Mouse (Mus musculus): ENCODE data around the gene Tjap1.

Gene Tjap1

DNA sequence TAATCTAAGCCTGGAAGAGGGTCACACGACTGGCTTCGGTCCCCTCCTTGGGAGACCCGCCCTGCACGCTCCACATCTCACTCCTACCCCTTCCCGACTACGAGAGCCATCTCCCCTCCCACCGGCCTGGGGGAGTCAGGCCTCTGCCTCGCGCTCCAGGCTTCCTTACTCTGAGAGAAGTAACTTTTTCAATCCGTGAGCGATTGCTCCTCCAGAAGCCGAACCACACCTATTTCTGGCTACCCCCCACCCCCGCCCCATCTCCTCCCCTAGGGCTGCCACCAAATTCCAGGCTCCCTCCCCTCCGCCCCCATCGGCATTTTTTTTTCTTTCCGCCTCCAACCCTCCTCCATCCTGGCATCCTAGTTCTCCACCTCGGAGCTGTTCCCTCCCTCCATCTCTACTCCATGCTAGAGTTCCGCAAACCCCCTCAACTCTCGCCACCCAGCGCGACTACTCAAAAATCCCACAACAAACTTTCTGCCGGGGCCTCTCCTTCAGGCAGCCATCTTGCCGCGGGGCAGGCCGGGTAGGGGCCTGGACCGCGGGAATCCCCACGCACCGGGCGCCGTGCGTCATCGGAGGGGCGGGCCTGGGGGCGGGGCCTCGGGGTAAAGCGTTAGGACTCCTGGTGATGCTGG is at the start of gene Tjap1:
Tjap1 (minus strand) TSS at position 544 of the 641 bp plus-strand sequence.
- peak; percentile 94 for DNase-seq (ENCODE audit: low spot score)

DNA sequence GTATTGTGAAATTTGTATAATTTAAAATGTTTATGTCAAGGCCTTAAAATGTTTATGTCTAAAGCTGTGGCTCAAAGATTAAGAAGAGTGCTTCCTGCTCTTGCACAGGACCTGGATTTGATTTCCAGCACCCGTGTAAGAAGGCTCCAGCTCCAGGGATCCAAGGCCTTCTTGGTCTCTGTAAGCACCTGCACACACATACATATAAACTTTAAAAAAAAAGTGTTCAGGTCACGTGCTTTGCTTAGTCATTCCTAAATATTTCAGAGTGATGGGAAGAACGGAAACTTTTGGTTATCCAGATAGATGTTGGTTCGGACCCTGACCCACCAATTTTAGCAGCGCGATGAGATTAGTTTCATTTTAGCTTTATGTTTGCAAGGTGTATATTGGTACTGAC is 45.9 kb upstream of the Tjap1 start:
- DNase-seq (ENCODE audit: low spot score), result no peak

DNA sequence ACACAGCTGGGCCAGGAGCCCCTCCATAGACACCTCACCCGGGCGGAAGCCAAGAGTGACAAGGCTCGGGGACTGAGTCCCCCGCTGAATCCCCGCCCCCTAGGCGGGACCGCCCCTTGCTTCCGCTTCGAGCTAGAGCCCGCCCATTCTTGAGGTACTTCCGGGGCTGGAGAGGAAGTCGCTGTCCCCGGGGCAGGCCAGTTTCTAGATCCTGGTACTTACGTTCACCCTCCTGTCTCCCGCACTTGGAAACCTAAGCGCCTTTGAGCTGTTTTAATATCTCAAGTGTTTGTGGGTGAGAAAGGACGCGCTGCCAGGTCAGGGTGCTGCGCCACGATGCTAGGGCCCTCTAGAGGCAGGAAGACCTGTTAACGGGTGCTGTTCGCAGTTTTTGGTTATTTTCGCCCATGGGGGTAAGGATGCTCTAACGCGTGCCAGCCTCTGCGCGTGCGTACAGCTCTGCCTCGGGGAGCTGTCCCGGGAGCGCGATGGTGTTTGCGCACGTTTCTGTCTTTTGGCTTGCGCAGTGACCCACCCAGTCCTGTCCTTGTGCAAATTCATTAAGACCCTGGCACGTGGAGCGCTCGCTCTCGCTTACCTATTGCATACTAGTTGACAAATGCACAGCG is 45.2 kb upstream of the Tjap1 start, which contains the start of gene Abcc10:
Abcc10 (minus strand) TSS at position 447 of the 629 bp plus-strand sequence.
- DNase-seq (ENCODE audit: low spot score), result peak; percentile 96

DNA sequence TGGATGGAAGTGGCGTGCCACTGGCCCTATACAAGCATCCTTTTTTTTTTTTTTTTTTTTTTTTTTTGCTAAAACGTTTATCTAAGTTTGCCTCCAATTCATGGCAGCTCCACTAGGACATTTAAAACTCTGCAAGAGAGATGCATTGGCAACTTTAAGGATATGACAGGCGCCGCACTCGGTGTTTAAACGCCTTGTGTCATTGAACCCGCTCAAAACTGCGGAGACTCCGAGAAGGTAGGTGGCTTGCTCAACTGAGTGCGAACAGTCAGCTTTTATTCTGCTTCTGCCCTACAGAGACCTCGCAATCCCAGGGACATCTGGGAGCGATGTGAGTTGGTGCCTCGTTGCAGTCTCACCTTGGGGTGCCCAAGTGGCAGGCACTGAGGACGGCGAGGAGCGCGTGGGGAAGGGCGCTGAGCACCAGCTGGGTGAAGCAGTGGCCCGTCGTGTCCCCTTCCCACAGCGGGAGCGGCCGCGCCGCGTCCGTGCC is 44.6 kb upstream of the Tjap1 start:
- no peak for DNase-seq (ENCODE audit: low spot score)

DNA sequence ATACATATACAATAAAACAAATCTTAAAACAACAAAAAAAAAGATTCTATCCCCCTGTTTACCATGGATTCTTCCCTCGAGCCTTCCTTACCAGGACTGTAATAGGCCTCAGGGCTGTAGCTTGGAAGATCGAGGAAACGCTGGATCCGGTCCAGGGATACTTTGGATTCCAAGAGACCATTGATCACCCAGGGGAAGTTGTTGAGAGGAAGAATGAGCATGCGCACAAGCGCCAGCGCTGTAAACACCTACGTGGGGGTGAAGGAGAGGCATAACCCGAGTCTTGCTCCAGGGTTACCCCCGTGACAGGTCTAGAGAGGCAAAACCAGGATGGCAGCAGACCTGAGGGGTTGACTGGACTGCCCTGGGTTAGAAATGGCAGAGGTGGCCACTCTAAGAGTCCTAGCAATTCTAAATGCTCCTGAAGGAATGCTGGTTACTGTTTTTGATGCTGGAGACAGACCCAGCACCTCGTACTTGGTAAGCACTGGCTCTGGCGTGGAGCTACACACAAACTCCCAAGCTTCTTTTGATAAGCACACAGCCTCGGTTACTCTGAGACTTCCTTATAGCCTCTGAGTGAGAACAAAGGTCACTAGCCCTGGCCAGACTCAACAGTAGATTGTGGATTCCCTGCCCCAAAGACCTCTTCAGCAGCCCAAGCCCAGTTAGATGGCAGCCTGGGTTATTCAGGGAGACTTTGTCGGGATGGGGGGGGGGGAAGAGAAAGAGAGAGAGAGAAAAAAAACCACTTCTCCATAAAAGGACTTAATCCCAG is 39.4 kb upstream of the Tjap1 start:
- DNase-seq (ENCODE audit: low spot score), result no peak

DNA sequence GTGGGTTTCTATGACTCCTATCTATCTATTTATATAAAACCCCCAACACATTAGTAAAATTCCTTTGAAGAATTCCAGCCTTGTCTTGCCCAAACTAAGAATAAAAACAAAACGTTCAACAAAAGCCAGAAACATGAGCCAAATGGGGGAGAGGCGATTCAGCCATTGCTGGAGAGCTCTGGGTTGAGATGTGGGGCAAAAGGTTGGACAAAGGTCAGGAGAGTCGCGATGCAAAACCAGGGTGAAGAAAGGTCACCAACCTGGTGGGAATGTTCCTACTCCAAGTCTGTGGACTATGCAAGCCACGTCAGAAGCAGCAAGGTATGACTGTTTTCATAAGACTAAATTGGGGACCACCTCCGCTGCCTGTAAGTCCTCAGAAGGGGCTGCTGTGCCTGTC is 37.7 kb upstream of the Tjap1 start:
- no peak for DNase-seq (ENCODE audit: low spot score)

DNA sequence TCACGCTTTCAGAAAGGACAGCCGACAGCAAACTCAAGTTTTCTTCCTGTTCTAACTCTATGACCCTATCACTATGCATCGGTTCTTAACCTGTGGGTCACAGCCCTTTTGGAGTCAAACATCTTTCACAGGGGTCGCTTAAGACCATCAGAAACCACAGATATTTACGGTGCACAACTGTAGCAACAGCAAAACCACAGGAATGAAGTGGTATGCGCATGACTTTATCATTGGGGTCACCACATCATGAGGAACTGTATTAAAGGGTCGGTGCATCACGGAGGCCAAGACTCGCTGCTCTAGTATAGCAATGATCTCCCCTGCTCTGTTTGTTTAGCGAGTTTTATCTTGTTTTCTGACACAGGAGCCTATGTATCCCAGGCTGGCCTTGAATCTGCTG is 33.0 kb upstream of the Tjap1 start:
- no peak for DNase-seq (ENCODE audit: low spot score)

DNA sequence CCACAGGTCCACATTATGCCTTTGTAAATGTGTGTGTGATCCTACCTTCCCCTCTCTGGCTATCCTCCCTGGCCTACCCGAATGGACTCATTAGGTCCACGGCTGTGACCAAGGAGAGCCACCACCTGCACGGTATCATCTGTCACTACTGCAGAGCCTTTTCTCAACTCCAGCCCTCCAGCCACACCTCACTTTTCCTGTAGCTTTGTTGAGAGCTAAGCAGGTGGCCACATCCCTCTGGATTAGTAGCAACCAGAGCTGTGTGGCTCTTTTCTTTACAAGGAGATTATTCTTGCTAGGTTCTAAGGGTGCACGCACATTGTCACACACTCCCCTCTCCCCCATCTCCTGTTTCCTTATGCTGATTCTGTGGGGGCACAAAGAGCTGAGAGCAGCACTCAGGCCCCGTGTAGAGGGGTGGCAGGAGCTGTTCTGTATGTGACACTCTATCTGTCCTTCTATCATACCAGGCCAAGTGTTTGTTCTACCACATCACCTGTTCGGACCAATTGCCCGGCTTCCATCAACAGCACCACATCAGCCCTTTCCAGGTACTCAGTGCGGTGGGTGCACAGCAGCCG is 30.4 kb upstream of the Tjap1 start:
- DNase-seq (ENCODE audit: low spot score), result no peak

DNA sequence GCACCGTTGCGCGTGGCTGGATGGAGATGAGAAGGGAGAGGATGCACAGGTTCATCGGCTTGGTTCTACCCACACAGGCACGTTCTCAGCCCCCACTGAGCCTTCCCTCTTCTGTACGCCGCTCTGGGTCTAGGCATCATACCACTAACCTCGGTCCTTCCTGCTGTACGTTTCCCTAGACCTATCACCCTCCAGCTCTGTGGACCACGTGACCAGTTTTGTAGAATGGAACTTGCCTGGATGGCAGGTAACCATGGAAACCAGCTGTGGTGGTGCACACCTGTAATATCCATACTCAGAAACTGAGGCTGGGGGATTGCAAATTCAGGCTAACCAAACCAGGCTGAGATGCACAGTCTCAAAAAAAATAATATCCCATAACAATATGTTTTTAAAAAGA is 27.7 kb upstream of the Tjap1 start:
- DNase-seq (ENCODE audit: low spot score), result no peak

DNA sequence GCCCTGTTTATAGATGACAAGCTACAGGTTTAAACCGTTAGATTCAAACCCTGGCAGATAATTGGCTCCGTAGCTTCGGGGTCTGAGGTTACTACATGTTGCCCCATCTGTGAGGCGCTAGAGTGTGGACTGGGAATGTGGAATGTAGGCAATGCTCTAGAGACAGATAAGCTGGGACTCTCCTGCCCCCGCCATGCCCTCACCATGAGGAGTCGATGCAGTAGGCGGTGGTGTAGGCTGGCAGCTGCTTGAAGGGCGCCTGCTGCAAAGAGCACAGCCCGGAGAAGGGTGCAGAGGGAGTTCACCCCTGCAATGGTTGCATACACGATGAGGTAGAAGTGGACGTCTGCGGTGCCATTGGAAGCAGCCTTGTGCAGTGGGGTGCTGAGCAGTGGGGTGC is 27.0 kb upstream of the Tjap1 start:
- no peak for DNase-seq (ENCODE audit: low spot score)

DNA sequence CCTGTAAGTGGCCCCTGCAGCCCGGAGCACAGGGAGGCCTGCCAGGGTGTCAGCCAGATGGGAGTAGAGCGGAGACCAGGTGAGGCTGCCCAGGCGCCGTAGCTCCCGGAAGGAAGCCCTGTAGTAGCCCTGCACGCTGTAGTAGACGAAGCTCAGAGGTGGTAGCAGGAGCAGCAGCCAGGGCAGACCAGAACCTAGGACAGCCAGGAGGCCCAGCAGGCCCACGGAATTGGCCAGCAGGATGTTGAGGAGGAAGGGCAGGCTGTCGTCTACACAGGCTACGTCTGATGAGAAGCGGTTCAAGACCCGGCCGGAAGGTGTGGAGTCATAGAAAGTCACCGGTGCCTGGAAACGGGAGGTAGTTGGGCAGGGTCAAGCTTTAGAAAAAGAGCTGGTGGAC is 24.1 kb upstream of the Tjap1 start:
- no peak for DNase-seq (ENCODE audit: low spot score)

DNA sequence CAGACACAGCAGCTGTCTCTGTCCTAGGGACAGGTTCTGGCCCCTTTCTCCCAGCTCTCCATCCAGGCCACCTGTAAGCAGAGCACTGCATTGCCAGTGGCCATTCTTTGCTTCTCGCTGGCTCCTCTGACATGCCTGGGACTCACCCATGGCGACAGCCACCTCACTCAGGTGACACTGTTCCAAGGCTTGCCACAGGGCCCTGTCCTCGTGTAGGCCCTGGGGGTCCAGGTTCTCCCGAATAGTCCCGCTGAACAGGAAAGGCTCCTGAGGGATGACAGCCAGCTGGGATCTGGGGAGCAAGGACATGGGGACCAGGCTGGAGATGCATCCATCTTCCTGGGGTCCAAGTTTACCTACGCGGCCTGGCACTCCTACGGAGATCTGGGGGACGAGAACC is 21.4 kb upstream of the Tjap1 start:
- no peak for DNase-seq (ENCODE audit: low spot score)

DNA sequence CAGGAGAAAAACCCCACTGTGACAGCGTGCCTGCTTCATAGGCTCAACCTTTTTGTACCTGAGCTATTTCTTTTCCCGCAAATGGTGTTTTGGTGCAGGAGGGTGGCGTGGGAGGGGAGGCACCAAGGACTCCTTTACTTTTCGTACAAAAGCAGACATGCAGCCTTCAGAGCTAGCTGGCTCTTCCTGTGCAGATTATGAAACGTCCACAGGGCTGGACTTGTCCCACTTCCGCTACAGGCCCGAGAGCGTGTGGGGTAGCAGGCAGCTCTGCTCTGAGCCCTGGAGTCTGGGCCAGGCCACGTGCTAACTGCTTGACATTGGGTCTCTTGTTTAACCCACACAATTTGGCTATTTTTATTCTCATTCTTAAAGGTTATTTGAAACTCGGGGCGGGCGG is 19.1 kb upstream of the Tjap1 start:
- no peak for DNase-seq (ENCODE audit: low spot score)

DNA sequence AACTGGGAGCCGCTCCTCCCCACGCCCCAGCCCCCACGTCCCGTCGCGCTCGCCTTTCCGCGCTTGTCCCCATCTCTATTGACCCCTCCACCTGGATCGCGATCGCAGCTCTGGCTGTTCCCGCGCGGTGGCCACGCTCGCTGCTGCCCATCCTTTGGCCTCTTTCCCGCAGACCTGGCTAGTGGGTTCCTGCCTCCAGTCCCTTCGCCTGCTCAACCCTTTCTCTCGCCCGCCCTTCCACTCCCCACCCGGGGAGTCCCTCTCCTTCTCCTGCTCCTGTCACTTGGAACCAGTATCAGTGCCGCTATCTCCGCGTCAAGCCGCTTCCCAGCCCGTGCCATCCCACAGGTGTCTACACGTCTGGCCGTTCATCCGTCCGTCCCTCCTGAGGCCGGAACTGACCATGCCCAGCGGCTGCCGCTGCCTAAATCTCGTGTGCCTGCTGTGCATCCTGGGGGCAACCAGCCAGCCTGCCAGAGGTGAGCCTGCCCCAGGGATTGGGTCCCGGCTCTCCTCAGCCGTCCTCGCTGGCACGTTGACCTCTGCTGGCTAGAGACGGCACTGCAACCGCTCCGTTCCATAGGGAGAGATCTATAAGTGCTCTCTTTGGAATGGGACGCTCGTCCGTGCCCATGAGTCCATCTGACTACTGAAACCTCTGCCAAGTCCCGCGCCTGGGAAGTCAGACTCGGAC is 15.5 kb upstream of the Tjap1 start:
- DNase-seq (ENCODE audit: low spot score), result peak; percentile 90

DNA sequence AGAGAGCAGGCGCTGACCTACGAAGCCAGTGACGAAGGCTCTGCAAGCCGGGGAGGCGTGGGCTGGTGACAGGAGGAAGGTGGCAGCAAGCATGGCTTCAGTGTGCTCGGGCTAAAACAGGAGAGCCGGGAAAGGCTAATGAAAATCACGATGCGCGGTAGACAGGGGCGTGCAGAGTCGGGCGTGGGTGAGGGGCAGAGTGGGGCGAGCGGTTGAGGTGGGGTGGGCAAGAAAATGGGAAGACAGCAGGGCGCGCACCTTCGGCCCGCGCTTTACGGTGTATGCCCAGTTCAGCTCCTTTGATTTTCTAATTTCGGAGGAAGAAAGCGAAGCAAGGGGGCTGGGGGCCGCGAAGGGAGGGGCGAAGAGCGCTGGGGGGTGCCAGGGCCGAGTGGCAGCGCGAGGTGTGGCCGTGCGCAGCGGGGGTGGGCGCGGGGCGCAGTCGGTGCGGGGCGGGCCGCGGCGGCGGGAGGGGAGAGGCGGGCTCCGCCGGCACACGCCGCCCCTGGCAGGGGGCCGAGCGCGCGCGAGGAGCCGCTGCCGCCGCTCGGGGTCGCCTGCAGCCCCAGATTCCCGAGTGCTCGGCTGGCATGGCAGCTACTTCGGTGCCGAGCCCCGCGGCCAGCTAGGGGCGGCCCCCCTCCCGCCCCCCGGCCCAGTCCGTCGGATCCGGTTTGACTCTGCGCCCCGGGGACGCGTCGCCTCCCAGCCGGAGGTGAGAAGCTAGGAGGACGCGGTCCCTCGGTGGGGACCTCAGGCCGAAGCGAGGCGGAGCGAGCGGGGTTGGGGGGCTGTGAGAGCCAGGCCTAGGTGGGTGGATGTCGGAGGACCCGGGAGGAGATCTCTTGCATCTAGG is 14.8 kb upstream of the Tjap1 start, which contains the start of gene Dlk2:
Dlk2 (plus strand) TSS at position 58 of the 856 bp plus-strand sequence.
- no peak for DNase-seq (ENCODE audit: low spot score)

DNA sequence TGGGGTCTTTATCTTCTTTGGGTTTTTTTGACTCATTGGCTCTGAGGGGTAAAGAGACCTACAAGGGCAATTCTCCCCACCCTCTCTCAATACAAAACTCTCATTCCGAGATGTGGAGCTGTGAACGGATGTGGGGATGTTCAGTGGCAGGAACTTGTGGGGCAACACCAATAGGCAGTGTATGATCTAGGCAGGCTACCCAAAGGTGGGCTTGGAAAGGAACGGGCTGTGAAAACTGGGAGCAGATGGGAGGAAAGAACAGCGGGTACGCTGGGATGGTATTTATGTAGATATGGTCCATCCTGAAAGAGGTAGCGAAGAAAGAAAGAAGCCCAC is 14.2 kb upstream of the Tjap1 start:
- no peak for DNase-seq (ENCODE audit: low spot score)

DNA sequence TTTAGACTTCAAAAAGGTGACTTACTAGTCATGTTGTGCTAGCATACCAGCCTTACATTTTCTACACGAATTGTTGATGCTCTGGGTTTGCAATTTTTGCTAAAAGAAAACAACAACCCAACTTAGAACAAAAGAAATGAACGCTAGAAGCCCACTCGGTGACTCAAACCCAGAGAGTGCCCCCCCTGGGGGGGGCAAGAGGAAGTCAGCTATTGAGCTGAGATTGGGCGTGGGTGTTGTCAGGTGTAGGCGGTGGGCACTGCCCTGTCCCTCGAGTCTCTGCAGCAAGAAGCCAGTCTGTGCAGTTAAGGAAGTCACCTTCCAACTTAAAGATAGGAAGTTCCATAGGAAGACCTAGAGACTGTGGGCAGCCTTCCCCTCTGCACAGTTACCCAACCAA is 13.8 kb upstream of the Tjap1 start:
- DNase-seq (ENCODE audit: low spot score), result no peak

DNA sequence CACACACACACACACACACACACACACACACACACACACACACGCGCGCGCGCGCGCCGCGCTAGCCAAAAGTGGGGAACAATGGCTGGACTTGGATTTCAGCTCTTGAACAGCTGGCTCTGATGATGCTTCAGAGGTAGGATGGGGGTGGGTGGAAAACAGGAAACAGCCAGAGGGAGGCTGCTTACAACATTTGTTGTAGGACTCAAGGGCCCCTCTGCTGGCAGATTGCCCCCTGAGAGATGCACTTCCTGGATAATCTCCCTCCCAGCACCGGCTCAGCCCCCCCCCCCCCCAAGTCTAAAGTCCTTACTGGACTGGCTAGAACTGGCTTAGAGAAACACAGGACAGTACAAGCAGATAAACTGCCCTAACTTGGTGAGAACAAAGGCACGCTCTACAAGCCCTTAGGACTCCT is 4.9 kb upstream of the Tjap1 start:
- DNase-seq (ENCODE audit: low spot score), result no peak

DNA sequence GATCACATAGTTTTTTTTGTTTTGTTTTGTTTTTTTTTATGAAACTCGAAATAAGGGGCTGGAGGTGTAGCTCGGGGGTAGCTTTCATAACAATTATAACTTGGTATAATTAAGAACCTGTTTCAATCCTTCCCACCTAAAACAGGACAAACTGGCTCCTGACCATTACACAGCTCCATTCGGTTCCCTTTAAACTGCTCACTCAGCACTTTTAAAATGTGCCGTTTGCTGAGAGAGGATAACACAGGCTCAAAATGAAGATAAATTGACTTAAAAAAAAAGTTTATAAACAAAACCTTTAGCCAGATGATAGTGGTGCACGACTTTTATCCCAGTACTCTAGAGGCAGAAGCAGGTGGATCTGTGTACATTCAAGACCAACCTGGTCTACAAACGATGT is 2.6 kb upstream of the Tjap1 start:
- no peak for DNase-seq (ENCODE audit: low spot score)

DNA sequence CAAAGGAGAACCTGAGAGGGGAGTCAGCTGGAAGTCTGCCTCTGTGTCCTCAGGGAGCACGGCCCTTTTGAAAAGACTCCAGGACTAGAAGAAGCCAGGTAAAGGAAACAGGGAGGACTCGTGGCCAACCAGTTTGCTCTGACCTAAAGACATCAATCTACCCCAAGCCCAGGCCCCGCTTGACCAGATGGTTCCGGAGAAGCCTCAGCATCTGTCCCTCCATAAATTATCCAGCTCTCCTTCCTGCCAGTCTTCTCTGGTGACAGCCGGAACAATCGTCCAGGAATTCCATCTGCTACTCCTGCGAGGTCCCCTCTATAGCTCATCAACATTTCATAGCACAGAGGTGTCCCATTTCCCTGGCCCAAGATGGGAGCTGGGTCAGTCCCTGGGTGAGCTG is 1.8 kb upstream of the Tjap1 start:
- no peak for DNase-seq (ENCODE audit: low spot score)

DNA sequence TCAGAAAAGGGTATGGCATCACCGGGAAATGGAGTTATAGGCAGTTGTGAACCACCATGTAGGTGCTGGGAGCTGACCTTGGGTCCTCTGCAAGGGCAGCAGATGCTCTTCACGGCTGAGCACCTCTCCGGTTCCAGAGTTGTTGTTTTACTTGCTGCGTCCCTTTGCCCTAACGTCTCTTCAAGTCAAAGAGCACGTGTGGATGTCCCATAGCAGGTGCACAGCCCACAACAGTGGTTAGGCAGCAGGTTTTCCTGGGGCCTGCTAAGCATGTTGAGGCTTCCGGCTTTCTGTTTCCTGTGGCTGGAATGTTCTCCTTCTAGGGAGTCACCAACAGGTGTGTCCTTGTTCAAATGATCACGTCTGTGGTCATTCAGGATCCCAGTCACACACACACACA is 1.1 kb upstream of the Tjap1 start:
- DNase-seq (ENCODE audit: low spot score), result no peak

Data from testis, postnatal 10 days (tissue).